Mouse (Mus musculus) heart, adult 18-20 months (tissue): Measurements from ENCODE around the gene Nfkbil1. TPM values are rescaled to one million over a fixed set of nuclear protein-coding genes. Genes with fewer than 3 reads are reported as not detected.
A peak's percentile ranks its signal among the peaks of the same experiment; 100 is the strongest.

ENCODE experiments used
- DNase-seq, 2 experiments: peaks; one replicate each; pipeline ENCODE4 v3.0.0; 2021 to 2022; ENCODE audit warnings: mixed read lengths in 1 of 2
- long read RNA-seq, 2 experiments: library from polyadenylated mRNA; stranded (forward); transcript quantifications; one replicate each; pipeline ENCODE4 v2.0.0; 2021
- total RNA-seq, 2 experiments: library from RNA; stranded (reverse); gene quantifications; 2 replicates each; pipeline ENCODE4 v1.2.3; 2021

Gene Nfkbil1
- total RNA-seq = 1 to 10 TPM; 8.2 to 8.3 TPM
- long read RNA-seq, experiment 1, partial matches to known transcripts = 0 of 6 reads
- long read RNA-seq, experiment 1, other reads (novel, unspliced or antisense) = 4 of 6 reads
- long read RNA-seq, experiment 2, partial matches to known transcripts = 0 of 2 reads
- long read RNA-seq, experiment 2, other reads (novel, unspliced or antisense) = 1 of 2 reads

DNA sequence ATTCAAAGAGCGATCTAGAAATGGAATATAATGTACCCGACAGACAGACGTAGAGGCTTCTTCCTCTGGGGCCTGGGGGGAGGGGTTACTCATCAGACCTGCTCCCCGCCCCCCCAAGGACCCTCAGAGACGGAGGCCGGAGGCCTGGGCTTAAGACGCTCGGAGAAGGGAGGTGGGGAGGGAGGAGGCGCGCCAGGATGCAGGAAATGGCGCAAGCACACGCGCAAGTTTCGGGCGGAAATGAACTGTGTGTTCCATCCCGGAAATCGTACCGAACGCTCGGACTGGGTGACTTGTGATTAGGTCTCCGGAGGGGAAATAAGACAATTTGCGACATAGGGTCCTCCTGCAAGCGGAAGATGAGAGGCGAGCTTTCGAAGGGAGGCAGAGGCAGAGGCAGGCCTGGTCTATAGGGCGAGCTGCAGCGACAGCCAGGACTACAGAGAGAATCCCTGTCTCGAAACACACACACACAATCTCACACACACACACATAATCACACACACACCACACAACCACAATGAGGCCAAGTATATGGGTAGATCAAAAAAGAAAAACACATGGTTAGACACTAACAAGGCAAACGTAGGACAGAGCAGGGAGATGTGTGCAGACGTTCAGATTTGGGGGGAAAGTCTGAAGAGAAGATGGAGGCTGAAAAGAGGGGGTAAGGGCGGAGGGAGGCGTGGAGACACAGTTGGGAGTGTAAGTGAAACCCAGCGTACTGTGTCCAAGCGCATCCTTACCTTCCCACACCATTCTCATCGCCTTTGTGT, at the start of gene Nfkbil1:
Gene Nfkbil1 (minus strand): TSS at position 179 of the 776 bp plus-strand sequence.
- DNase-seq = peak; percentile 93 to 96

GRCm38 (mm10) chr17:35280276-35280675, 44.7 kb upstream of the Nfkbil1 start:
- no peak for DNase-seq

GRCm38 (mm10) chr17:35278957-35279688, 43.5 kb upstream of the Nfkbil1 start:
- no peak for DNase-seq

GRCm38 (mm10) chr17:35278049-35278448, 42.5 kb upstream of the Nfkbil1 start:
- DNase-seq = no peak

- no peak for DNase-seq
Measured at GRCm38 (mm10) chr17:35276304-35276864, 40.8 kb upstream of the Nfkbil1 start.

GRCm38 (mm10) chr17:35274770-35275169, 39.2 kb upstream of the Nfkbil1 start:
- DNase-seq = peak; percentile 88 to 97

DNA sequence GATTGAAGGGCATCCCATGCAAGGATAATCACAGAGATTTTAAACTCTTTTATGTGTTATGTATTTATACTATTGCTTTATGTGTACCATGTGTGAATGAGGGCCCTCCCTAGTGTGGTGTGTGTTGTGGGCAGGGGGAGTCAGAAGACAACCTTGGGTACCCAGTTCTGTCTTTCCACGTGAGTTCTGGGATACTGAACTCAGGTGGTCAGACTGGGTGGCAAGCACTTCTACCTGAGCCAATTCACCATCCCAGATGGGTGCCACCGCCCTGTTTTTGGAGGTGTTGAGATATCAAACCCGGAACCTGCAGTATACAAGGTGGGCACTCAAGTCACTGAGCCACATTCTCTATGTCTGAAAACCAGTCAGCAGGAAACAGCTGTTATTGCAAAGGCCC, 36.7 kb upstream of the Nfkbil1 start:
- DNase-seq = no peak

GRCm38 (mm10) chr17:35269653-35270347, 34.2 kb upstream of the Nfkbil1 start:
- peak; percentile 55 to 66 for DNase-seq

DNA sequence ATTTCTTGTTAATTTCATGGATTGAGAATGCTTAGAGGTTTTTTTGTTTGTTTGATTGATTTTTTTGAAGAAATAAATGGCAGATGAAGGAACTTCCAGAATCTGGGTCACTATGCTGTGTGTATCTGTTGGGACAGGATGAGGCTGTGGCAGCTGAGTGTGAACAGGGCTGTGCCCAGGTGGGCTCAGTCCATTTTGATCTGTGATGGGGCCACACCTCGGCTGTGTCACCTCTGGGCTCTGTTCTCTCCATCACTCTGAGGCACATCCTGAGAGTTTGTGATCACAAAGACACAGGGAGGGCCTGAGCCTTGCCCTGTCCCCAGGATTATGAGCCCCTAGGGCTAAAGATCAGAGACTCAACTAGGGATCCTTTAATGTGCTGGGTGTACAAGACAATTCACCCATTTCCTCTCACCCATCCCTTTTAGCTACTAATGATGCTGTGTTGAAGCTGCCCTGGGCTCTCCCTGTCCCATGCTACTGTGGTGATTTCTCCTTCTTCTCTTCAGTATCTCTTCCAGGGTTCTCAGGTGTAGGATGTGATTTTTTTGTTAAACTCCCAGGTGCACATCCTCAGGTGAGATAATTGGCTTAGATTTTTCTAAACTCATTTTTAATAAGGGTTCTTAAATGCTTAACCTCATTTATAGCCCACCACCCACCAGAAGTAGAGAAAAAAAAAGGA, 32.0 kb upstream of the Nfkbil1 start:
- no peak for DNase-seq

- DNase-seq = peak in 1 of 2 experiments; percentile 56
Measured at GRCm38 (mm10) chr17:35263523-35263883, 27.9 kb upstream of the Nfkbil1 start.

GRCm38 (mm10) chr17:35262664-35263522, 27.3 kb upstream of the Nfkbil1 start, which contains the start of gene H2-D1:
Gene H2-D1, plus strand, starts transcription at chr17:35262730.
- DNase-seq = peak; percentile 99 to 100

- no peak for DNase-seq
Measured at GRCm38 (mm10) chr17:35261651-35262050, 26.1 kb upstream of the Nfkbil1 start.

DNA sequence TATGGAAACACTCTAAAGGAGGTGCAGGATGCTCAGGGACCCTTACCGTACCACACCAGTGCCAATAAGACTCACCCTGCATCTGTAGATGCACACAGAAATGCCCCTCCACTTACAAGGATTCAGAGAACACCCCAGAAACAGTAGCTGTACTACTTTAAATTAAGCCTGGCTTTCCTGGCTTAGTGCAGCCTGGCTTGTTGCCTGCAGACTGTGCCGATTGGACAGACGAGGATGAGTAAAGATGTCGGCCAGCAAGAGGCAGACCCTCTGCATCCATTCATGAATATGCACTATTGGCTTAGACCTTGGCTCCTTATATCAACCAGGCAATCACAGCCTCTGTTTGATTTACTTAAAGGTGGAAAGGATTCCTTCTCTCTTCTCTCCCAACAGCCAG, 24.0 kb upstream of the Nfkbil1 start:
- peak in 1 of 2 experiments; percentile 28 for DNase-seq

- peak; percentile 76 to 92 for DNase-seq
Measured at GRCm38 (mm10) chr17:35258492-35259478, 23.2 kb upstream of the Nfkbil1 start.

DNA sequence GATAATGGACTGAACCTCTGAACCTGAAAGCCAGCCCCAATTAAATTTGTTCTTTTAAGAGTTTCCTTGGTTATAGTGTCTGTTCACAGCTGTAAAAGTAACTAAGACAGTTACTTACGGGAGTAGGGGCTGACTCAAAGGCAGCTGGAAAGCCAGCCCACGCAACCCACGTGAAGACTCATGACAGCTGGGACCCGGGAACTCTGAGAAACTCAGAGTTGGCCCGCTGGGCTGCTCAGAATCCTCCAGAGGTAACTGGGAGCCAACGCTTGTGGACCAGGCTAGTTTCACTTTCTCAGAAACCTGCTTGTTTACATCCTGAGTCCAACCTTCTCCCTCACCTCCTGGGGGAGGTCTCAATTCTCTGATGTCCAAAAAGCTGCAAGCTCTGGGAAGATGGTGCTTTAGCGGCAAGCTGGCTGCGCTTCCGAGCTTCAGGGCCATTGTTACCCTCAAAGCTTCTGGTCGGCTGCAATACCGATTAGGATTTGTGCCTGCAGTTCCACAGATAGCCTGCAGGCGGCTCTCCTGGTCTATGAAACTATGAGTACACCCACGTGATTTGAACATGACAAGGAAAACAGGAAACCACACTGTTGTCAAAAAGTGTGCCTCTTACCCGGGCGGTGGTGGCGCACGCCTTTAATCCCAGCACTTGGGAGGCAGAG, 22.4 kb upstream of the Nfkbil1 start:
- peak; percentile 97 to 99 for DNase-seq

- no peak for DNase-seq
Measured at GRCm38 (mm10) chr17:35257378-35257777, 21.8 kb upstream of the Nfkbil1 start.

- no peak for DNase-seq
Measured at GRCm38 (mm10) chr17:35255704-35256103, 20.1 kb upstream of the Nfkbil1 start.

- no peak for DNase-seq
Measured at GRCm38 (mm10) chr17:35255301-35255700, 19.7 kb upstream of the Nfkbil1 start.
